Mouse (Mus musculus): ENCODE measurements around the gene Trim69.

GRCm38 (mm10) chr2:122151221-122151620, 9.3 kb upstream of the Trim69 start:
- TF ChIP-seq POLR2A (IDR thresholded peaks at IDR 0.05; ENCODE audit: insufficient read depth, low read depth, low read length) = no peak
- TF ChIP-seq CTCF (IDR thresholded peaks at IDR 0.05; ENCODE audit: insufficient read depth, low read depth, low read length) = no peak

Data from olfactory bulb, adult 2 months (tissue).